8 mouse cellular contexts compared by ENCODE assay signal in the genomic region with DNA sequence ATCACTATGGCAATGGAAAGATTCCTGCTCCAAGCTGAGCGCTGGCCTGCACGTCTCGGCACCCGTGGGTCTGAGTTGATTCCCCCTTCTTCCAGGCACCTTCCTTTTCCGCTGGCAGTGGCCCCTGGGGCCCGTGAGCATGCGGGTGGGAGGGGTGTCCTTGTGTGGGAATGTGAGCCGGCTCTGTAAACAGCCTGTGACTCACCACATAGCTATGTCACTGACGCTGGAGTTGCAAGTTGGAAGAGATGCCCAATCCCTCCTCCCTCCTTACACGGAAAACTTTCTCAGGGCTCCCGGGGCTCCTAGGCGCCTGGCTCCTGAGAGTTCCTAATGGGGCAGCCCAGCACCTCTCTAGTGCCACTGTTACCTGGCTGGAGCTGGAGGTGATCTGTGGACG. TPM values are rescaled to one million over a fixed set of nuclear protein-coding genes. Genes with fewer than 3 reads are reported as not detected.
DNase-seq lines count a peak whose midpoint lies in the region; ATAC-seq and TF ChIP-seq lines count a peak whose summit lies in the region.

No protein-coding gene starts in this region.

- peak overlapping the region; percentile 58 for H3K4me2 ChIP-seq in hindbrain, postnatal 0 days (ENCODE audit: low read depth, low read length)
- no peak overlapping the region for H3K4me2 ChIP-seq in limb, embryonic 11.5 days (ENCODE audit: low read depth, severe bottlenecking)
- H3K4me2 ChIP-seq in midbrain, embryonic 14.5 days (ENCODE audit: low read length): peak overlapping the region; percentile 83

- TF ChIP-seq CTCF in G1E (IDR thresholded peaks at IDR 0.05; ENCODE audit: low read depth, low read length): no peak
- no peak for TF ChIP-seq CTCF in hindbrain, postnatal 0 days (IDR thresholded peaks at IDR 0.05; ENCODE audit: low read depth)

- H3K4me3 ChIP-seq in G1E (ENCODE audit: low read depth, low read length): peak overlapping the region; percentile 44; the same call in 1 of the 2 replicates
- peak overlapping the region; percentile 47 for H3K4me3 ChIP-seq in brown adipose tissue, adult 24 weeks (ENCODE audit: insufficient read depth, low read depth, low read length)
- H3K4me3 ChIP-seq in hindbrain, postnatal 0 days (ENCODE audit: low read length): no peak overlapping the region
- H3K4me3 ChIP-seq in limb, embryonic 11.5 days (ENCODE audit: low read depth, low read length): no peak overlapping the region
- 0 out of 2 replicates have a peak overlapping the region, but pooled peaks have one; percentile 40 for H3K4me3 ChIP-seq in midbrain, embryonic 14.5 days (replicated peaks; ENCODE audit: low read depth, low read length)

- H3K9me3 ChIP-seq in G1E (replicated peaks): no peaks in the 10 kb centered on the region
- H3K9me3 ChIP-seq in hindbrain, postnatal 0 days (ENCODE audit: low read length): no peaks in the 10 kb centered on the region
- H3K9me3 ChIP-seq in limb, embryonic 11.5 days (ENCODE audit: control insufficient read depth, low read length): no peaks in the 10 kb centered on the region
- H3K9me3 ChIP-seq in midbrain, embryonic 14.5 days (ENCODE audit: control insufficient read depth, low read length): no peaks in the 10 kb centered on the region

- 11% methylated on average over 13 of the region's 13 CpGs for WGBS in hindbrain, postnatal 0 days
- WGBS in limb, embryonic 11.5 days: 27% methylated on average over 13 of the region's 13 CpGs
- WGBS in midbrain, embryonic 14.5 days: 20% methylated on average over 13 of the region's 13 CpGs

- H3K27me3 ChIP-seq in G1E (ENCODE audit: insufficient read depth, low read length): no peaks in the 10 kb centered on the region
- H3K27me3 ChIP-seq in hindbrain, postnatal 0 days (ENCODE audit: insufficient read depth, low read length): no peaks in the 10 kb centered on the region
- no peaks in the 10 kb centered on the region for H3K27me3 ChIP-seq in limb, embryonic 11.5 days (ENCODE audit: control insufficient read depth, insufficient read depth, low read length)
- H3K27me3 ChIP-seq in midbrain, embryonic 14.5 days (ENCODE audit: control insufficient read depth, insufficient read depth, low read length): no peaks in the 10 kb centered on the region

- ATAC-seq in G1E (ENCODE audit: extremely low read depth, insufficient number of reproducible peaks, low FRiP score, poor library complexity, severe bottlenecking): no peak
- ATAC-seq in hindbrain, postnatal 0 days: peak; percentile 29
- ATAC-seq in limb, embryonic 11.5 days (ENCODE audit: insufficient number of reproducible peaks, low FRiP score, low TSS enrichment, low read depth): no peak
- ATAC-seq in midbrain, embryonic 14.5 days (ENCODE audit: low FRiP score, low TSS enrichment): peak; percentile 2; the same call in 1 of the 2 replicates
- ATAC-seq in activated CD4-positive, CD25-positive, alpha-beta regulatory T cell, adult 4 months: no peak

- H3K4me1 ChIP-seq in G1E (ENCODE audit: insufficient read depth, low read depth, low read length): peaks cover 91% of the 10 kb centered on the region
- peaks cover 41% of the 10 kb centered on the region for H3K4me1 ChIP-seq in brown adipose tissue, adult 24 weeks (ENCODE audit: control insufficient read depth, insufficient read depth, insufficient read length, low read length)
- peaks cover 34% of the 10 kb centered on the region for H3K4me1 ChIP-seq in hindbrain, postnatal 0 days (ENCODE audit: insufficient read depth, low read length)
- peaks cover 17% of the 10 kb centered on the region; the same call in 1 of the 2 replicates for H3K4me1 ChIP-seq in limb, embryonic 11.5 days (ENCODE audit: control insufficient read depth, insufficient read depth, low read length)
- H3K4me1 ChIP-seq in midbrain, embryonic 14.5 days (ENCODE audit: control insufficient read depth, insufficient read depth, low read length): peaks cover 41% of the 10 kb centered on the region

- peaks cover 94% of the 10 kb centered on the region for H3K36me3 ChIP-seq in G1E (replicated peaks)
- H3K36me3 ChIP-seq in hindbrain, postnatal 0 days (ENCODE audit: insufficient read depth, low read length): peaks cover 16% of the 10 kb centered on the region; the same call in 1 of the 2 replicates
- peaks cover 3% of the 10 kb centered on the region; the same call in 1 of the 2 replicates for H3K36me3 ChIP-seq in limb, embryonic 11.5 days (ENCODE audit: control insufficient read depth, insufficient read depth, low read length)
- H3K36me3 ChIP-seq in midbrain, embryonic 14.5 days (ENCODE audit: control insufficient read depth, insufficient read depth, low read length): peaks cover 23% of the 10 kb centered on the region

- DNase-seq in G1E (ENCODE audit: low spot score): no peak
- peak; percentile 78 for DNase-seq in gastrocnemius, postnatal 10 days
- peak; percentile 47 for DNase-seq in hindbrain, postnatal 0 days (ENCODE audit: low spot score)
- DNase-seq in limb, embryonic 11.5 days (ENCODE audit: low spot score): peak; percentile 36
- DNase-seq in midbrain, embryonic 14.5 days: peak; percentile 54
- DNase-seq in testis, postnatal 14 days (ENCODE audit: low spot score): peak; percentile 82

- H3K9ac ChIP-seq in hindbrain, postnatal 0 days (replicated peaks; ENCODE audit: low read length): no peak overlapping the region
- H3K9ac ChIP-seq in limb, embryonic 11.5 days (ENCODE audit: low read length): no peak overlapping the region
- H3K9ac ChIP-seq in midbrain, embryonic 14.5 days (replicated peaks; ENCODE audit: low read length): peak overlapping the region; percentile 55; the same call in 1 of the 2 replicates

- H3K27ac ChIP-seq in brown adipose tissue, adult 24 weeks (replicated peaks; ENCODE audit: low read depth, low read length): peak overlapping the region; percentile 98
- H3K27ac ChIP-seq in hindbrain, postnatal 0 days: peak overlapping the region; percentile 84; the same call in 1 of the 2 replicates
- H3K27ac ChIP-seq in limb, embryonic 11.5 days (replicated peaks; ENCODE audit: low read depth, low read length): no peak overlapping the region
- H3K27ac ChIP-seq in midbrain, embryonic 14.5 days (replicated peaks; ENCODE audit: low read depth, low read length): peak overlapping the region; percentile 97

RNA-seq across cellular contexts. Expression of a gene that starts 5.6 kb away (rescaled TPM):
- 6.6 and 14.6 TPM in 2 replicates for total RNA-seq in G1E (2014; fragmentation: Nextera tagmentation)
- total RNA-seq in G1E (2017): 24.9 and 30.9 TPM in 2 replicates
- 34.5 and 39.6 TPM in 2 replicates for polyA plus RNA-seq in G1E (2012)
- polyA plus RNA-seq in brown adipose tissue, adult 24 weeks (2012; ENCODE audit: insufficient read depth, insufficient read length, missing spikeins): 7.7 and 8.7 TPM in 2 replicates
- total RNA-seq in gastrocnemius, postnatal 10 days (2021): 1 to 10 TPM; 8.8 to 9.6 TPM
- 12.9 and 13.1 TPM in 2 replicates for total RNA-seq in hindbrain, postnatal 0 days (2014; rRNA removed)
- 6.5 and 7.0 TPM in 2 replicates for polyA plus RNA-seq in hindbrain, postnatal 0 days (2015; fragmentation: Nextera tagmentation; extraction: Ambion mirVana)
- 4.6 and 5.1 TPM in 2 replicates for polyA plus RNA-seq in limb, embryonic 11.5 days (2014; fragmentation: Nextera tagmentation; extraction: Ambion mirVana)
- polyA plus RNA-seq in midbrain, embryonic 14.5 days (2014; fragmentation: Nextera tagmentation; extraction: Ambion mirVana): 9.2 and 10.3 TPM in 2 replicates
- 10 to 100 TPM; 10.4 to 16.7 TPM for polyA plus RNA-seq in activated CD4-positive, CD25-positive, alpha-beta regulatory T cell, adult 4 months (2017; shearing (Covaris generic))

RNA-seq across cellular contexts. Expression of a gene that starts 21.4 kb away (rescaled TPM):
- total RNA-seq in G1E (2014; fragmentation: Nextera tagmentation) (67.6 and 84.0 TPM in 2 replicates), G1E (2017) (22.1 and 25.2 TPM in 2 replicates)
- 108 and 115 TPM in 2 replicates for polyA plus RNA-seq in G1E (2012)
- polyA plus RNA-seq in brown adipose tissue, adult 24 weeks (2012; ENCODE audit: insufficient read depth, insufficient read length, missing spikeins): 15.5 and 15.9 TPM in 2 replicates
- total RNA-seq in gastrocnemius, postnatal 10 days (2021): 10 to 100 TPM; 36.4 to 36.7 TPM
- 126 and 158 TPM in 2 replicates for total RNA-seq in hindbrain, postnatal 0 days (2014; rRNA removed)
- 23.2 and 24.3 TPM in 2 replicates for polyA plus RNA-seq in hindbrain, postnatal 0 days (2015; fragmentation: Nextera tagmentation; extraction: Ambion mirVana)
- polyA plus RNA-seq in limb, embryonic 11.5 days (2014; fragmentation: Nextera tagmentation; extraction: Ambion mirVana): 33.7 and 40.5 TPM in 2 replicates
- polyA plus RNA-seq in midbrain, embryonic 14.5 days (2014; fragmentation: Nextera tagmentation; extraction: Ambion mirVana): 39.0 and 44.7 TPM in 2 replicates
- 10 to 100 TPM; 15.6 to 16.7 TPM for polyA plus RNA-seq in activated CD4-positive, CD25-positive, alpha-beta regulatory T cell, adult 4 months (2017; shearing (Covaris generic))

RNA-seq across cellular contexts. Expression of a gene that starts 22.8 kb away (rescaled TPM):
- 2.4 and 3.4 TPM in 2 replicates for total RNA-seq in G1E (2014; fragmentation: Nextera tagmentation)
- 1.0 and 1.3 TPM in 2 replicates for total RNA-seq in G1E (2017)
- polyA plus RNA-seq in G1E (2012): 4.2 and 5.7 TPM in 2 replicates
- polyA plus RNA-seq in brown adipose tissue, adult 24 weeks (2012; ENCODE audit: insufficient read depth, insufficient read length, missing spikeins): 2.1 TPM in 1 of 2 replicates, not detected in the other
- total RNA-seq in gastrocnemius, postnatal 10 days (2021): under 1 TPM; 0.32 to 0.52 TPM
- 0.04 and 0.31 TPM in 2 replicates for total RNA-seq in hindbrain, postnatal 0 days (2014; rRNA removed)
- 0.06 and 0.08 TPM in 2 replicates for polyA plus RNA-seq in hindbrain, postnatal 0 days (2015; fragmentation: Nextera tagmentation; extraction: Ambion mirVana)
- polyA plus RNA-seq in limb, embryonic 11.5 days (2014; fragmentation: Nextera tagmentation; extraction: Ambion mirVana): 0.92 and 1.5 TPM in 2 replicates
- 0.08 and 0.18 TPM in 2 replicates for polyA plus RNA-seq in midbrain, embryonic 14.5 days (2014; fragmentation: Nextera tagmentation; extraction: Ambion mirVana)
- under 1 TPM in 1 of 2 experiments, not detected in 1; 0.24 TPM for polyA plus RNA-seq in activated CD4-positive, CD25-positive, alpha-beta regulatory T cell, adult 4 months (2017; shearing (Covaris generic))

RNA-seq across cellular contexts. Expression of a gene that starts 29.3 kb away (rescaled TPM):
- not detected in 2 replicates for total RNA-seq in G1E (2014; fragmentation: Nextera tagmentation)
- total RNA-seq in G1E (2017): not detected in 2 replicates
- polyA plus RNA-seq in G1E (2012): not detected in 2 replicates
- polyA plus RNA-seq in brown adipose tissue, adult 24 weeks (2012; ENCODE audit: insufficient read depth, insufficient read length, missing spikeins): not detected in 2 replicates
- total RNA-seq in gastrocnemius, postnatal 10 days (2021): not detected
- not detected in 2 replicates for total RNA-seq in hindbrain, postnatal 0 days (2014; rRNA removed)
- polyA plus RNA-seq in hindbrain, postnatal 0 days (2015; fragmentation: Nextera tagmentation; extraction: Ambion mirVana): not detected in 2 replicates
- polyA plus RNA-seq in limb, embryonic 11.5 days (2014; fragmentation: Nextera tagmentation; extraction: Ambion mirVana): not detected in 2 replicates
- polyA plus RNA-seq in midbrain, embryonic 14.5 days (2014; fragmentation: Nextera tagmentation; extraction: Ambion mirVana): 0.43 and 0.62 TPM in 2 replicates
- not detected for polyA plus RNA-seq in activated CD4-positive, CD25-positive, alpha-beta regulatory T cell, adult 4 months (2017; shearing (Covaris generic))

RNA-seq across cellular contexts. Expression of a gene that starts 29.8 kb away (rescaled TPM):
- total RNA-seq in G1E (2014; fragmentation: Nextera tagmentation) (14.0 and 17.5 TPM in 2 replicates), G1E (2017) (29.3 and 34.7 TPM in 2 replicates)
- 50.3 and 52.7 TPM in 2 replicates for polyA plus RNA-seq in G1E (2012)
- 17.8 and 20.9 TPM in 2 replicates for polyA plus RNA-seq in brown adipose tissue, adult 24 weeks (2012; ENCODE audit: insufficient read depth, insufficient read length, missing spikeins)
- 10 to 100 TPM in 1 of 2 experiments, 1 to 10 TPM in 1; 9.6 to 10.2 TPM for total RNA-seq in gastrocnemius, postnatal 10 days (2021)
- 23.6 and 26.1 TPM in 2 replicates for total RNA-seq in hindbrain, postnatal 0 days (2014; rRNA removed)
- 59.0 and 60.6 TPM in 2 replicates for polyA plus RNA-seq in hindbrain, postnatal 0 days (2015; fragmentation: Nextera tagmentation; extraction: Ambion mirVana)
- 75.0 and 82.9 TPM in 2 replicates for polyA plus RNA-seq in limb, embryonic 11.5 days (2014; fragmentation: Nextera tagmentation; extraction: Ambion mirVana)
- polyA plus RNA-seq in midbrain, embryonic 14.5 days (2014; fragmentation: Nextera tagmentation; extraction: Ambion mirVana): 72.6 and 78.0 TPM in 2 replicates
- polyA plus RNA-seq in activated CD4-positive, CD25-positive, alpha-beta regulatory T cell, adult 4 months (2017; shearing (Covaris generic)): 10 to 100 TPM; 46.1 to 52.5 TPM

Comparison
In these comparisons a context has a peak if more than half of its experiments do, and no peak if none do; other contexts are left out.
1. ATAC-seq: peak in hindbrain, postnatal 0 days (single experiment) and midbrain, embryonic 14.5 days (single experiment); none in G1E (single experiment), limb, embryonic 11.5 days (single experiment) and activated CD4-positive, CD25-positive, alpha-beta regulatory T cell, adult 4 months (single experiment).
2. H3K4me3 ChIP-seq: peak in G1E (single experiment), brown adipose tissue, adult 24 weeks (single experiment) and midbrain, embryonic 14.5 days (single experiment); none in hindbrain, postnatal 0 days (single experiment) and limb, embryonic 11.5 days (single experiment).